Mouse (Mus musculus): Measurements from ENCODE around the gene Ppy.

DNA sequence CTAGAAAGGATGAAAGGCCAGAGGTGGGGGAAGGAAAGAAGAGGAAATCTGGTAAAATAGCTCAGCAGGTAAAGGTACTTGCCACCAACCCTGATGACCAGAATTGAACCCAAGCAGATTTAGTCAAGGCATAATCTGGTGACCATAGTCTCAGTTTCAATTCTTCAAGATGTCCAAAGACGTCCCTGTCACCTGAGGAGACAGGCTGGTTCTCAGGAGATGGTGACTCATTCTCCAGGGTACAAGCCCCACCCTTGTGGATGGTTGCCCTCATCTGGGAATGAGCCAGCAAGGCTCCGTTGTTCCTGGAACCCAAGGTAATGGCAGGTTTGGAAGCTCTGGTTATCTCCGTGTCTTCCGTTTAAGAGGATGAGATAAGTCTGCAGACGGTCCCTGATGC, 10.5 kb upstream of the Ppy start:
- TF ChIP-seq EP300 (IDR thresholded peaks at IDR 0.05; ENCODE audit: low read depth), result no peak
- TF ChIP-seq CTCF (IDR thresholded peaks at IDR 0.05; ENCODE audit: low read depth), result no peak

Data from liver, embryonic 14.5 days (tissue).